Mouse (Mus musculus) myocyte (in vitro differentiated cells): Measurements from ENCODE around the gene Nr2f6. TPM values are rescaled to one million over a fixed set of nuclear protein-coding genes. Genes with fewer than 3 reads are reported as not detected.

Experiments
- H3K27me3 ChIP-seq: one replicate; pipeline ENCODE4 v1.6.1; 2011; ENCODE audit not compliant: control insufficient read depth, insufficient read depth, insufficient read length
- H3K36me3 ChIP-seq: one replicate; pipeline ENCODE4 v1.6.1; 2011; ENCODE audit not compliant: control insufficient read depth, insufficient read depth
- H3K4me2 ChIP-seq: one replicate; pipeline ENCODE4 v1.6.1; 2011; ENCODE audit warnings: low read depth, control low read depth
- H3K4me3 ChIP-seq: one replicate; pipeline ENCODE4 v1.5.1; 2011; ENCODE audit warnings: mild to moderate bottlenecking, control low read depth, moderate library complexity
- H3K79me2 ChIP-seq: one replicate; pipeline ENCODE4 v1.6.1; 2011; ENCODE audit not compliant: control insufficient read depth, insufficient read depth
- H3ac ChIP-seq: one replicate; pipeline ENCODE4 v1.6.1; 2011; ENCODE audit not compliant: control insufficient read depth, insufficient read length
- CEBPB ChIP-seq: IDR thresholded peaks from 2 replicates; pipeline ENCODE4 v1.6.1; 2011; ENCODE audit warnings: mild to moderate bottlenecking, moderate library complexity; ENCODE audit not compliant: poor library complexity, insufficient read depth, severe bottlenecking
- E2F4 ChIP-seq: IDR thresholded peaks from one replicate; pipeline ENCODE4 v1.6.1; 2011; ENCODE audit warnings: mild to moderate bottlenecking, control low read depth, moderate library complexity; ENCODE audit not compliant: insufficient read depth
- MAX ChIP-seq: IDR thresholded peaks from one replicate; pipeline ENCODE4 v1.6.1; 2011; ENCODE audit warnings: low read depth, mild to moderate bottlenecking, control low read depth
- MYOD1 ChIP-seq, 3 experiments: IDR thresholded peaks; one replicate each; pipeline ENCODE4 v1.6.1; 2011; ENCODE audit warnings: control low read depth in 2 of 3, low read depth in 2 of 3, mild to moderate bottlenecking in 2 of 3, moderate library complexity in 1 of 3; ENCODE audit not compliant: insufficient read length in 2 of 3, control insufficient read depth in 1 of 3
- MYOG ChIP-seq, 3 experiments: IDR thresholded peaks; one replicate each; pipeline ENCODE4 v1.6.1; 2011; ENCODE audit warnings: control low read depth in 2 of 3, low read depth in 2 of 3, mild to moderate bottlenecking in 2 of 3; ENCODE audit not compliant: insufficient read length in 2 of 3, control insufficient read depth in 1 of 3, insufficient read depth in 1 of 3
- POLR2A ChIP-seq: IDR thresholded peaks from one replicate; pipeline ENCODE4 v1.6.1; 2011; ENCODE audit warnings: low read depth, mild to moderate bottlenecking, control low read depth, moderate library complexity; ENCODE audit not compliant: insufficient read length
- POLR2AphosphoS2 ChIP-seq: IDR thresholded peaks from one replicate; pipeline ENCODE4 v1.6.1; 2011; ENCODE audit warnings: low read depth, control low read depth; ENCODE audit not compliant: insufficient read length
- REST ChIP-seq: IDR thresholded peaks from one replicate; pipeline ENCODE4 v1.6.1; 2011; ENCODE audit warnings: mild to moderate bottlenecking, control low read depth, moderate library complexity; ENCODE audit not compliant: insufficient read depth, insufficient read length
- SRF ChIP-seq: IDR thresholded peaks from one replicate; pipeline ENCODE4 v1.6.1; 2011; ENCODE audit warnings: low read depth; ENCODE audit not compliant: control insufficient read depth, insufficient read length
- TCF12 ChIP-seq: IDR thresholded peaks from one replicate; pipeline ENCODE4 v1.6.1; 2011; ENCODE audit warnings: mild to moderate bottlenecking, control low read depth; ENCODE audit not compliant: poor library complexity, insufficient read depth, severe bottlenecking
- TCF3 ChIP-seq: IDR thresholded peaks from one replicate; pipeline ENCODE4 v1.6.1; 2011; ENCODE audit warnings: low read depth, control low read depth; ENCODE audit not compliant: insufficient read length
- USF1 ChIP-seq: IDR thresholded peaks from one replicate; pipeline ENCODE4 v1.6.1; 2011; ENCODE audit warnings: low read depth, mild to moderate bottlenecking, control low read depth, moderate library complexity
- polyA plus RNA-seq: library from polyadenylated mRNA; unstranded; fragments of >200 nt; fragmentation: generic; extraction: Trizol; gene quantifications from one replicate; pipeline ENCODE4 v1.2.1, GENCODE M21; 2012; ENCODE audit warnings: missing spikeins

Nr2f6 gene
- polyA plus RNA-seq, 1 experiment: 62.3 TPM

DNA sequence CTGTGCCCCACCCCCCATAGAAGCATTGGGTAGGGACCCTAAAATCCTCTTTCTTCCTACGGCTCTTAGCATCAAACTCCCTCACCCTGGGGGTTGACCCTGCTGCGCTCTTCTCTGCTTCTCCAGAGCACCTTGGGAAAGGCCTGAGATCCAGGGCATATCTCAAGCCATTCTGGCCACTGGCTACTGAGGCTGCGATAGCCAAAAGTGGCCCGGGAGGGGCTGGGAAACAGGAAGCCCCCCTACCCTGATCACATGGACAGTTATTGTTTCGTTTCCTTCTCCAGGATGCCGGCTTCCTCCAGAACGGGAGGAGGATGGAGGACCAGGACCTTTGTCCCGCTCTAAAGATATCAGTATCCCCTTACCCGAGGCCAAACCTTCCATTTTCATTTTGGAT lies 13.9 kb upstream of the Nr2f6 start, which contains the start of gene Ushbp1:
Ushbp1 (minus strand) TSS at position 174 of the 400 bp plus-strand sequence.
- Histone ChIP-seq H3K27me3 (no peaks in the 10 kb centered on the region), H3K4me3 (peak within 1 kb of the TSS; percentile 81), H3K79me2 (peaks cover 16% of the 10 kb centered on the region), H3K36me3 (no peaks in the 10 kb centered on the region), H3ac (peak within 1 kb of the TSS; percentile 73), H3K4me2 (peak within 1 kb of the TSS; percentile 83)
- TF ChIP-seq MYOG (IDR thresholded peaks at IDR 0.05; ENCODE audit: control insufficient read depth in 1 of 3, insufficient read depth in 1 of 3, insufficient read length in 2 of 3, low read depth in 2 of 3): no peak
- TF ChIP-seq CEBPB: no peak
- no peak for TF ChIP-seq TCF12
- TF ChIP-seq REST: no peak
- TF ChIP-seq MAX: no peak
- no peak for TF ChIP-seq SRF
- no peak for TF ChIP-seq USF1
- no peak for TF ChIP-seq E2F4
- no peak for TF ChIP-seq TCF3
- TF ChIP-seq POLR2A: no peak
- no peak for TF ChIP-seq POLR2AphosphoS2
- TF ChIP-seq MYOD1 (IDR thresholded peaks at IDR 0.05; ENCODE audit: control insufficient read depth in 1 of 3, insufficient read length in 2 of 3, low read depth in 2 of 3): no peak

DNA sequence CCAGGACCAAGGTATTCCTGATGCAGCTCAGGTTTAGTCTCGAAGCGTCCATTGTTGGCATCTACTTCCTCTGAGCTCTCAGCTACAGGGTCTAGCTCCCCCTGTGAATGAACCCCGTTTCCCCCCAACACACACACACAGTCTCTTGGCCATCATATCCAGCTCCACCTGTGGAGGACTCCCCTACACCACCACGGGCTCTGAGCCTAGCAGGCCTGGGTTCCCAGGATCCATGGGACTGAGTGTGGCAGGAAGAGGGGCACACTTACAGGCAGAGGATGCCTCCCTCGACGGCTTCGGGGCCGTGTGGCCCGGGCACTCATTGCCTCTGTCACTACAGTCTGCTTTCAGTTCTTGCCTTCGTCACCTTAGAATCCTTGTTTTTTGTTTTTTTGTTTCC lies 13.3 kb upstream of the Nr2f6 start:
- H3ac ChIP-seq: no peak overlapping the region
- no peak overlapping the region for H3K4me3 ChIP-seq
- no peaks in the 10 kb centered on the region for H3K27me3 ChIP-seq
- H3K4me2 ChIP-seq: no peak overlapping the region
- no peaks in the 10 kb centered on the region for H3K36me3 ChIP-seq
- H3K79me2 ChIP-seq: peaks cover 16% of the 10 kb centered on the region
- TF ChIP-seq MYOD1 (IDR thresholded peaks at IDR 0.05; ENCODE audit: control insufficient read depth in 1 of 3, insufficient read length in 2 of 3, low read depth in 2 of 3) (no peak), USF1 (no peak), POLR2AphosphoS2 (no peak), E2F4 (no peak), SRF (no peak), TCF12 (no peak), POLR2A (no peak), CEBPB (no peak), MAX (no peak), REST (no peak), TCF3 (no peak), MYOG (IDR thresholded peaks at IDR 0.05; ENCODE audit: control insufficient read depth in 1 of 3, insufficient read depth in 1 of 3, insufficient read length in 2 of 3, low read depth in 2 of 3) (no peak)

DNA sequence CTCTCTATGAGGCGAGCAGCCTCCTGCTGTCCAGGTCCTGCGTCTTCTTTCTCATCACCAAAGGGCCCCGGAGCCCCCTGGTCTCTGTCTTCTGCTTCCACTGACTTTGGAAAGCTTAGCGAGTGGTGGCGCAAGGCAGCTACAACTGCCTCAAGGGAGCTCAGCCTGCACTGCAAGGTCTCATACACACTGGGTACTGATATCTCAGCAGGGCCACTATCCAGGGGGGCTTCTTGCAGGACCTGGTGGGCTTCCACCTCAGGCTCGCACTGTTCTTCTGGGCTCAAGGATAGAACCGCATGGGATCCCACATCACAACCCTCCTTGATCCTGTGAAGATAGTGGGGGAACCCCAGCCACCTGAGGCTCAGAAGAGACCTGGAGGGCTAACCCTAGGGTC lies 12.7 kb upstream of the Nr2f6 start:
- no peak overlapping the region for H3ac ChIP-seq
- peaks cover 16% of the 10 kb centered on the region for H3K79me2 ChIP-seq
- H3K27me3 ChIP-seq: no peaks in the 10 kb centered on the region
- no peaks in the 10 kb centered on the region for H3K36me3 ChIP-seq
- H3K4me3 ChIP-seq: no peak overlapping the region
- no peak for TF ChIP-seq E2F4
- no peak for TF ChIP-seq SRF
- TF ChIP-seq MYOG (IDR thresholded peaks at IDR 0.05; ENCODE audit: control insufficient read depth in 1 of 3, insufficient read depth in 1 of 3, insufficient read length in 2 of 3, low read depth in 2 of 3): no peak
- no peak for TF ChIP-seq TCF3
- no peak for TF ChIP-seq POLR2AphosphoS2
- no peak for TF ChIP-seq TCF12
- no peak for TF ChIP-seq POLR2A
- TF ChIP-seq MAX: no peak
- TF ChIP-seq USF1: no peak
- no peak for TF ChIP-seq REST
- no peak for TF ChIP-seq CEBPB
- no peak for TF ChIP-seq MYOD1 (IDR thresholded peaks at IDR 0.05; ENCODE audit: control insufficient read depth in 1 of 3, insufficient read length in 2 of 3, low read depth in 2 of 3)
- no peak overlapping the region for H3K4me2 ChIP-seq

DNA sequence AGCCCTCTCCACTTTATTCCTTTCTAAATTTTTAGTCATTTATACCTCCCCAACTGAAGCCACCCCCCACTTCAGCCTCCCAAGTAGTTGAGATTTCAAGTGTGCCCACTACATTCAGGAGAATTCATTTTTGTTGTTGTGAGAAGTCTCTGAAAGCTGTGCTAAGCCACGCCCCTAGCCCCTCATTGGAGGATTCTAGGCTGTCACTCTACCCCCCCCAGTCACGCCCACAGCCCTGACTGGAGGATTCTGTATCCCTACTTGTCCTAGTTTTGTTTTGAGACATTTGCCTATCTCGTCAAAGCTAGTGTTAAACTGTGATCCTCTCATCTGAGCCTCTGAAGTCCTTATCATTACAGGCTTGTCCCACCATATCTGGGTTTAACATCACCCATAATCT lies 11.1 kb upstream of the Nr2f6 start:
- Histone ChIP-seq H3K36me3 (no peaks in the 10 kb centered on the region), H3K4me2 (peak overlapping the region; percentile 48), H3ac (no peak overlapping the region), H3K4me3 (no peak overlapping the region), H3K27me3 (no peaks in the 10 kb centered on the region), H3K79me2 (peaks cover 10% of the 10 kb centered on the region)
- TF ChIP-seq CEBPB (no peak), SRF (no peak), MYOD1 (IDR thresholded peaks at IDR 0.05; ENCODE audit: control insufficient read depth in 1 of 3, insufficient read length in 2 of 3, low read depth in 2 of 3) (no peak), USF1 (no peak), TCF3 (no peak), POLR2A (no peak), POLR2AphosphoS2 (no peak), MYOG (IDR thresholded peaks at IDR 0.05; ENCODE audit: control insufficient read depth in 1 of 3, insufficient read depth in 1 of 3, insufficient read length in 2 of 3, low read depth in 2 of 3) (no peak), E2F4 (no peak), MAX (no peak), TCF12 (no peak)

DNA sequence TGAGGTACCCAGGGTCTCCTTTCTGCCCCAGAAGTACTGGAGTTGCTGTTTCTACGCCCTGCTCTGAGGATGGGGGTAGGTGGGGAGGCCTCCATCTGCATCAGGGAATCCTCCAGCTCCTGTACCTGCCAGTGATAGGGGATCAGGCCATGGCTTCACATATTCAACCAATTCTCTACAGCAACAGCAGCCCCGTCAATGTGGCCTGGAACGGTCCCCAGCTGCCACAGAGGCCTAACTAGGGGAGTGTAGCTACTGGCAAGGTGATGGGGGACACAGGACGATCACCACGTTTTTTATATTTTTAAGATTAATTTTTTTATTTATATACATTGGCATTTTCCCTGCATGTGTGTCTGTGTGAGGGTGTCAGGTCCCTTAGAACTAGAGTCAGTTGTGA lies 10.6 kb upstream of the Nr2f6 start:
- H3K27me3 ChIP-seq: no peaks in the 10 kb centered on the region
- no peak overlapping the region for H3ac ChIP-seq
- no peak for TF ChIP-seq SRF
- TF ChIP-seq POLR2A: no peak
- peaks cover 5% of the 10 kb centered on the region for H3K79me2 ChIP-seq
- no peak overlapping the region for H3K4me2 ChIP-seq
- H3K4me3 ChIP-seq: no peak overlapping the region
- no peaks in the 10 kb centered on the region for H3K36me3 ChIP-seq
